Mouse (Mus musculus): ENCODE data around the gene Acrbp. TPM values are rescaled to one million over a fixed set of nuclear protein-coding genes. Genes with fewer than 3 reads are reported as not detected.
"Not testable (repeated sequence)": the region's sequence is repeated elsewhere in the genome, so short reads cannot be mapped to it uniquely, and the experiment has no call there.

The Acrbp gene
- total RNA-seq (2021) = 1 to 10 TPM; 2.5 to 2.7 TPM
- long read RNA-seq, experiment 1 = 0 reads
- long read RNA-seq, experiment 2, partial matches to known transcripts = 0 of 1 reads
- long read RNA-seq, experiment 2, other reads (novel, unspliced or antisense) = 1 of 1 reads

GRCm38 (mm10) chr6:125049678-125050077 is at the start of gene Acrbp:
Gene Acrbp, plus strand, starts transcription at chr6:125049689.
- intact Hi-C loops (cut with DNase I) = loop anchor here (5.0 kb wide), 1 partner anchor 223 kb away; no protein-coding TSS in a partner anchor
- no peak for DNase-seq

GRCm38 (mm10) chr6:125003706-125004105 is 45.8 kb upstream of the Acrbp start:
- no peak for DNase-seq
- intact Hi-C loops (cut with DNase I) = no loop called here

- no peak for DNase-seq
- intact Hi-C loops (cut with DNase I) = loop anchor here (5.0 kb wide), 1 partner anchor 103 kb away; no protein-coding TSS in a partner anchor
These were observed 44.4 kb upstream of the Acrbp start for GRCm38 (mm10) chr6:125005086-125005485.

- no peak for DNase-seq
- intact Hi-C loops (cut with DNase I) = loop anchor here (5.0 kb wide), 1 partner anchor 106 kb away; no protein-coding TSS in a partner anchor
These were observed 41.4 kb upstream of the Acrbp start for GRCm38 (mm10) chr6:125008060-125008459.

- DNase-seq = peak; percentile 93 to 96
- intact Hi-C loops (cut with DNase I) = loop anchor here (1.0 to 5.0 kb wide), 2 partner anchors 31 to 106 kb away; partner anchors contain the start of gene Ing4
These were observed 40.8 kb upstream of the Acrbp start for GRCm38 (mm10) chr6:125008586-125009128.

GRCm38 (mm10) chr6:125009129-125009180 is 40.5 kb upstream of the Acrbp start, which contains the start of gene Zfp384:
Gene Zfp384, plus strand, starts transcription at chr6:125009145.
- no peak for DNase-seq
- intact Hi-C loops (cut with DNase I) = loop anchor here (1.0 to 5.0 kb wide), 2 partner anchors 30 to 107 kb away; partner anchors contain the start of gene Ing4

GRCm38 (mm10) chr6:125009181-125010073 is 40.1 kb upstream of the Acrbp start:
- intact Hi-C loops (cut with DNase I) = loop anchor here (1.0 to 5.0 kb wide), 2 partner anchors 30 to 107 kb away; partner anchors contain the start of gene Ing4
- DNase-seq = peak; percentile 69 to 83

GRCm38 (mm10) chr6:125017682-125018081 is 31.8 kb upstream of the Acrbp start:
- intact Hi-C loops (cut with DNase I) = no loop called here
- no peak for DNase-seq

GRCm38 (mm10) chr6:125030532-125030931 is 19.0 kb upstream of the Acrbp start:
- intact Hi-C loops (cut with DNase I) = loop anchor here (5.0 to 10.0 kb wide), 2 partner anchors 128 to 316 kb away; partner anchors contain the start of genes Emg1 and Phb2
- DNase-seq = not testable (repeated sequence)

GRCm38 (mm10) chr6:125031604-125032003 is 17.9 kb upstream of the Acrbp start:
- DNase-seq = no peak
- intact Hi-C loops (cut with DNase I) = loop anchor here (5.0 to 10.0 kb wide), 2 partner anchors 129 to 317 kb away; partner anchors contain the start of genes Emg1 and Phb2

- intact Hi-C loops (cut with DNase I) = loop anchor here (1.0 to 10.0 kb wide), 2 partner anchors 29 to 324 kb away; partner anchors contain the start of genes Emg1, Phb2 and Zfp384
- no peak for DNase-seq
These were observed 10.8 kb upstream of the Acrbp start for GRCm38 (mm10) chr6:125038666-125039065.

GRCm38 (mm10) chr6:125039131-125039530 is 10.4 kb upstream of the Acrbp start:
- intact Hi-C loops (cut with DNase I) = loop anchor here (1.0 to 10.0 kb wide), 2 partner anchors 30 to 324 kb away; partner anchors contain the start of genes Emg1, Phb2 and Zfp384
- DNase-seq = no peak

GRCm38 (mm10) chr6:125039533-125040153 is 9.8 kb upstream of the Acrbp start, which contains the start of gene Ing4:
Gene Ing4, plus strand, starts transcription at chr6:125039760.
- intact Hi-C loops (cut with DNase I) = loop anchor here (1.0 to 10.0 kb wide), 3 partner anchors 30 to 325 kb away; partner anchors contain the start of genes Emg1, Nop2, Phb2 and Zfp384

GRCm38 (mm10) chr6:125040221-125040620 is 9.3 kb upstream of the Acrbp start:
- intact Hi-C loops (cut with DNase I) = loop anchor here (5.0 kb wide), 1 partner anchor 92 kb away; the partner anchor contains the start of gene Nop2
- no peak for DNase-seq

More at GRCm38 (mm10) chr6:125039533-125040153, 9.8 kb upstream of the Acrbp start, which contains the start of gene Ing4:
- DNase-seq = peak; percentile 78 to 83

- no peak for DNase-seq
- intact Hi-C loops (cut with DNase I) = loop anchor here (5.0 kb wide), 1 partner anchor 91 kb away; the partner anchor contains the start of gene Nop2
These were observed 8.4 kb upstream of the Acrbp start for GRCm38 (mm10) chr6:125041047-125041446.

- DNase-seq = no peak
- intact Hi-C loops (cut with DNase I) = loop anchor here (5.0 kb wide), 1 partner anchor 90 kb away; the partner anchor contains the start of gene Nop2
These were observed 7.4 kb upstream of the Acrbp start for GRCm38 (mm10) chr6:125042081-125042480.

- intact Hi-C loops (cut with DNase I) = loop anchor here (1.0 to 5.0 kb wide), 2 partner anchors 38 to 226 kb away; no protein-coding TSS in a partner anchor
These were observed 2.8 kb upstream of the Acrbp start for GRCm38 (mm10) chr6:125046691-125047090.

GRCm38 (mm10) chr6:125051237-125051636 is 1.7 kb downstream of the Acrbp start:
- intact Hi-C loops (cut with DNase I) = no loop called here
- no peak for DNase-seq

More at GRCm38 (mm10) chr6:125046691-125047090, 2.8 kb upstream of the Acrbp start:
- peak; percentile 75 to 77 for DNase-seq

- intact Hi-C loops (cut with DNase I) = no loop called here
These were observed 12.0 kb downstream of the Acrbp start for GRCm38 (mm10) chr6:125061493-125061892.

GRCm38 (mm10) chr6:125062511-125062910 is 13.0 kb downstream of the Acrbp start:
- intact Hi-C loops (cut with DNase I) = no loop called here
- no peak for DNase-seq

More at GRCm38 (mm10) chr6:125061493-125061892, 12.0 kb downstream of the Acrbp start:
- no peak for DNase-seq

Data from gastrocnemius, postnatal 36 days (tissue).